Mouse (Mus musculus): ENCODE data around the gene Ckap5. TPM values are rescaled to one million over a fixed set of nuclear protein-coding genes. Genes with fewer than 3 reads are reported as not detected.
"Not testable (repeated sequence)": the region's sequence is repeated elsewhere in the genome, so short reads cannot be mapped to it uniquely, and the experiment has no call there.

The Ckap5 gene
- 125 and 144 TPM in 2 replicates for polyA plus RNA-seq (2016; fragmentation: Nextera tagmentation; extraction: Ambion mirVana)

GRCm38 (mm10) chr2:91526294-91527146 lies at the start of gene Ckap5:
Gene Ckap5, plus strand, starts transcription at chr2:91526762.
- peaks cover 13% of the 10 kb centered on the region; the same call in 1 of the 2 replicates for H3K4me1 ChIP-seq (replicated peaks)
- H3K27ac ChIP-seq, result peak within 1 kb of the TSS; percentile 99
- WGBS, result 2% methylated on average over 64 of the region's 64 CpGs
- H3K27me3 ChIP-seq (ENCODE audit: insufficient read depth, poor library complexity, severe bottlenecking), result no peaks in the 10 kb centered on the region
- peaks cover 13% of the 10 kb centered on the region; the same call in 1 of the 2 replicates for H3K9me3 ChIP-seq
- peaks cover 38% of the 10 kb centered on the region for H3K36me3 ChIP-seq
- H3K4me3 ChIP-seq, result peak within 1 kb of the TSS; percentile 99
- DNase-seq (ENCODE audit: low spot score), result peak; percentile 97

DNA sequence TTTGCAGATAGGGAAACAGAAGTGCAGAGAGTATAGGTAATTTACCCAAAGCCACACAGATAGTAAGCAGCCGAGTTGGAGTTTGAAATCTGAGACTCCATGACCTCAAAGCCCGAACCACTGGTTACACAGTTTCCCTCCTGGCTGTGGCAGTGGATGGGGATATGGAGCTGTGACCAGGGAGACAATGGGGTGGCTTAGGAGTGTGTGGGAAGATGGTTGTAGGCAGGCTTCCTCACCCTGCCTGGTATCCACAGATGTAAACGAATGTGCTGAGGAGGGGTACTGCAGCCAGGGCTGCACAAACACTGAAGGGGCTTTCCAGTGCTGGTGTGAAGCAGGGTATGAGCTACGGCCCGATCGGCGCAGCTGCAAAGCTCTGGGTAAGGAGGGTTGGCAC lies 49.7 kb upstream of the Ckap5 start:
- Histone ChIP-seq H3K9me3 (no peaks in the 10 kb centered on the region), H3K27me3 (ENCODE audit: insufficient read depth, poor library complexity, severe bottlenecking) (no peaks in the 10 kb centered on the region), H3K4me3 (no peak overlapping the region), H3K4me1 (replicated peaks) (peaks cover 20% of the 10 kb centered on the region), H3K36me3 (peaks cover 95% of the 10 kb centered on the region), H3K27ac (peak overlapping the region; percentile 30; the same call in 1 of the 2 replicates)
- no peak for DNase-seq (ENCODE audit: low spot score)
- 88% methylated on average over 7 of the region's 7 CpGs for WGBS

DNA sequence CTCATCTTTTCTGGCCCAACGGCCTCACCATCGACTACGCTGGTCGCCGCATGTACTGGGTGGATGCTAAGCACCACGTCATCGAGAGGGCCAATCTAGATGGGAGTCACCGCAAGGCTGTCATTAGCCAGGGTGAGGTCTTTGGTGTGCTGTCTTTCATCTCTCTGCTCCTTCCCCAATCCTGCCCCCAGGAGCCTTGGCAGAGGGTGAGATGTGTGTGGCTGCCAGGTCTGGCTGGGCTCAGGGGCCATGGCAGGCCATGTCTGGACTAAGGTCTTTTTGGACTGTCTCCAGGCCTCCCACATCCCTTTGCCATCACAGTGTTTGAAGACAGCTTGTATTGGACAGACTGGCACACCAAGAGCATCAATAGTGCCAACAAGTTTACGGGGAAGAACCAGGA lies 46.2 kb upstream of the Ckap5 start:
- Histone ChIP-seq H3K4me3 (no peak overlapping the region), H3K4me1 (replicated peaks) (no peaks in the 10 kb centered on the region; the same call in 1 of the 2 replicates), H3K9me3 (no peaks in the 10 kb centered on the region), H3K27me3 (ENCODE audit: insufficient read depth, poor library complexity, severe bottlenecking) (no peaks in the 10 kb centered on the region), H3K36me3 (peaks cover 91% of the 10 kb centered on the region), H3K27ac (no peak overlapping the region)
- WGBS, result 94% methylated on average over 9 of the region's 9 CpGs
- no peak for DNase-seq (ENCODE audit: low spot score)

- DNase-seq (ENCODE audit: low spot score), result peak; percentile 29
- H3K36me3 ChIP-seq, result peaks cover 91% of the 10 kb centered on the region
Observed at GRCm38 (mm10) chr2:91480805-91481514, 45.6 kb upstream of the Ckap5 start.

GRCm38 (mm10) chr2:91484698-91485097 lies 41.9 kb upstream of the Ckap5 start:
- Histone ChIP-seq H3K4me1 (replicated peaks) (no peaks in the 10 kb centered on the region), H3K27me3 (ENCODE audit: insufficient read depth, poor library complexity, severe bottlenecking) (no peaks in the 10 kb centered on the region), H3K4me3 (no peak overlapping the region), H3K9me3 (no peaks in the 10 kb centered on the region), H3K27ac (no peak overlapping the region), H3K36me3 (peaks cover 88% of the 10 kb centered on the region)
- no peak for DNase-seq (ENCODE audit: low spot score)
- WGBS, result 76% methylated on average over 4 of the region's 4 CpGs

More at GRCm38 (mm10) chr2:91480805-91481514, 45.6 kb upstream of the Ckap5 start:
- Histone ChIP-seq H3K4me1 (replicated peaks) (no peaks in the 10 kb centered on the region; the same call in 1 of the 2 replicates), H3K27me3 (ENCODE audit: insufficient read depth, poor library complexity, severe bottlenecking) (no peaks in the 10 kb centered on the region), H3K9me3 (no peaks in the 10 kb centered on the region), H3K27ac (no peak overlapping the region), H3K4me3 (no peak overlapping the region)
- WGBS, result 72% methylated on average over 6 of the region's 6 CpGs

- DNase-seq (ENCODE audit: low spot score), result no peak
- H3K36me3 ChIP-seq, result peaks cover 88% of the 10 kb centered on the region
- WGBS, result 90% methylated on average over 6 of the region's 6 CpGs
Observed at GRCm38 (mm10) chr2:91485256-91485655, 41.3 kb upstream of the Ckap5 start.

DNA sequence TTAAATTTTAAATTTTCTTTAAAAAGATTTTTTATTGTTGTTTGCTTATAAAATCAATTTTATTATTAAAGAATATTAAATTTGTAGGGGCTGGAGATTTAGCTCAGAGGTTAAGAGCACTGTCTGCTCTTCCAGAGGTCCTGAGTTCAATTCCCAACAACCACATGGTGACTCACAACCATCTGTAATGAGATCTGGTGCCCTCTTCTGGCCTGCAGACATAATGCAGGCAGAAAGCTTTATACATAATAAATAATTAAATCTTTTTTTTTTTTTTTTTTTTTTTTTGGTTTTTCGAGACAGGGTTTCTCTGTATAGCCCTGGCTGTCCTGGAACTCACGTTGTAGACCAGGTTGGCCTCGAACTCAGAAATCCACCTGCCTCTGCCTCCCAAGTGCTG lies 39.3 kb upstream of the Ckap5 start:
- H3K9me3 ChIP-seq; H3K4me3 ChIP-seq; H3K4me1 ChIP-seq (replicated peaks); DNase-seq (ENCODE audit: low spot score); H3K27ac ChIP-seq; H3K27me3 ChIP-seq (ENCODE audit: insufficient read depth, poor library complexity, severe bottlenecking): not testable (repeated sequence)
- H3K36me3 ChIP-seq, result peaks cover 91% of the 10 kb centered on the region
- WGBS, result 69% methylated on average over 3 of the region's 3 CpGs

More at GRCm38 (mm10) chr2:91485256-91485655, 41.3 kb upstream of the Ckap5 start:
- Histone ChIP-seq H3K9me3 (no peaks in the 10 kb centered on the region), H3K4me1 (replicated peaks) (no peaks in the 10 kb centered on the region), H3K4me3 (no peak overlapping the region), H3K27ac (no peak overlapping the region), H3K27me3 (ENCODE audit: insufficient read depth, poor library complexity, severe bottlenecking) (no peaks in the 10 kb centered on the region)

DNA sequence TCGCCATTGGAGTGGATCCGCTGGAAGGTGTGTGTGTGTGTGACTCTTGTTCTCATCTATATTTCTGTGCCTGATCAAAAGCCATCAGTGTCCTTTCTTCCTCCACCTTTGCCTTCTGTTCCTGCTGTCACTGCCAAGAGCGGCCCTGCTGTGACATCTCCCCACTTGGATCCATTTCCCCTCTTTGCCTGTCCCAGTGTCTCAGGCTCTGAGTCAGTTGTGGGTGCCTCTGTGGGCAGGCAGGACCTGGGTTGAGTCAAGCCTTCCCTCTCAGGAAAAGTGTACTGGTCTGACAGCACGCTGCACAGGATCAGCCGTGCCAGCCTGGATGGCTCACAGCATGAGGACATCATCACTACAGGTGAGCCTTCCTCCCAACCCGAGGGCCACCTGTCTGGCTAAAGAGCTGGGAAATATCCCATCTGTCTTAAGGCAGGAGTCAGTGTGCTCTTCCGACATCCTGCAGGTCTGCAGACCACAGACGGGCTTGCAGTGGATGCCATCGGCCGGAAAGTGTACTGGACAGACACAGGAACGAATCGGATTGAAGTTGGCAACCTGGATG lies 34.4 kb upstream of the Ckap5 start:
- no peak overlapping the region for H3K27ac ChIP-seq
- no peaks in the 10 kb centered on the region for H3K9me3 ChIP-seq
- no peak overlapping the region for H3K4me3 ChIP-seq
- peaks cover 94% of the 10 kb centered on the region for H3K36me3 ChIP-seq
- no peak for DNase-seq (ENCODE audit: low spot score)
- H3K4me1 ChIP-seq (replicated peaks), result no peaks in the 10 kb centered on the region
- 96% methylated on average over 12 of the region's 12 CpGs for WGBS
- H3K27me3 ChIP-seq (ENCODE audit: insufficient read depth, poor library complexity, severe bottlenecking), result no peaks in the 10 kb centered on the region

DNA sequence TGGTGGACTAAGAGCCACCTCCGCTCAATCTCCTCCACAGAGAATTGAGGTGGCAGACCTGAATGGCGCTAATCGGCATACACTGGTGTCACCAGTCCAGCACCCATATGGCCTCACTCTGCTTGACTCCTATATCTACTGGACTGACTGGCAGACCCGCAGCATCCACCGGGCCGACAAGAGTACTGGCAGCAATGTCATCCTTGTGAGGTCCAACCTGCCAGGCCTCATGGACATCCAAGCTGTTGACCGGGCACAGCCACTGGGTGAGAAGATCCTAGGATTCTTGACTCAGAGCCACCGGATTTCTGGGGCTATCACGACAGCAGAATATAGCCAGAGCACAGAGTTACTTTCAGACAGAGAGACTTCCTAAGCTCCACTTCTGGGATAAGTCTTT lies 32.6 kb upstream of the Ckap5 start:
- Histone ChIP-seq H3K27ac (no peak overlapping the region), H3K4me1 (replicated peaks) (no peaks in the 10 kb centered on the region), H3K4me3 (no peak overlapping the region), H3K27me3 (ENCODE audit: insufficient read depth, poor library complexity, severe bottlenecking) (no peaks in the 10 kb centered on the region), H3K9me3 (no peaks in the 10 kb centered on the region), H3K36me3 (peaks cover 97% of the 10 kb centered on the region)
- no peak for DNase-seq (ENCODE audit: low spot score)
- 96% methylated on average over 9 of the region's 9 CpGs for WGBS

DNA sequence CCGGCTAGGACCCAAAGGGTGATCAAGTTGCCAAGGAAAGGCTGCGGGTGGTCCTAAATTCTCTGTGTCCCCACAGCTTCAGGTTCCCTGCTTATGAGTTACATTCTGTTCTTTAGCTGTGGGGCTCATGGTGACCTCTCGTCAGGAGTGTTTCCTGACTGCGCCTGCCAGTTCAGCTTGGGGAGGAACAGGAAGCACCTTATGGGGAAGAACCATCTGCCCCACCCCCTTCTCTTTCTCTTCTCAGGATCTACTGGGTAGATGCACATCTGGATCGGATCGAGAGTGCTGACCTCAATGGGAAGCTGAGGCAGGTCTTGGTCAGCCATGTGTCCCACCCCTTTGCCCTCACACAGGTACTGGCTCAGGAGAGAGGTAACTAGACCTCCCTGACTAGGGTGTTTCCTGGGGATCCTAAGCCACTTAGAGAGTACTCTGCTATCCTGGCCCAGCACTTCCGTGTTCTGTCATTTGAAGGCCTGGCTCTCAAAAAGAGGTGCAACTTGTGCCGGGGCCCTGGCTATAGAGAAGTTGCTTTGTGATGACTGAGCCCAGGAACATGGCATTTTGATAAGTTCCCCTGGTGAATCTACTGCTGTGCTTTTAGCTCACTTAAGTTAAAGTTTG lies 28.4 kb upstream of the Ckap5 start:
- H3K4me3 ChIP-seq, result no peak overlapping the region
- H3K27me3 ChIP-seq (ENCODE audit: insufficient read depth, poor library complexity, severe bottlenecking), result no peaks in the 10 kb centered on the region
- no peak for DNase-seq (ENCODE audit: low spot score)
- no peaks in the 10 kb centered on the region for H3K9me3 ChIP-seq
- no peak overlapping the region for H3K27ac ChIP-seq
- peaks cover 94% of the 10 kb centered on the region for H3K36me3 ChIP-seq
- WGBS, result 85% methylated on average over 8 of the region's 8 CpGs
- no peaks in the 10 kb centered on the region for H3K4me1 ChIP-seq (replicated peaks)

DNA sequence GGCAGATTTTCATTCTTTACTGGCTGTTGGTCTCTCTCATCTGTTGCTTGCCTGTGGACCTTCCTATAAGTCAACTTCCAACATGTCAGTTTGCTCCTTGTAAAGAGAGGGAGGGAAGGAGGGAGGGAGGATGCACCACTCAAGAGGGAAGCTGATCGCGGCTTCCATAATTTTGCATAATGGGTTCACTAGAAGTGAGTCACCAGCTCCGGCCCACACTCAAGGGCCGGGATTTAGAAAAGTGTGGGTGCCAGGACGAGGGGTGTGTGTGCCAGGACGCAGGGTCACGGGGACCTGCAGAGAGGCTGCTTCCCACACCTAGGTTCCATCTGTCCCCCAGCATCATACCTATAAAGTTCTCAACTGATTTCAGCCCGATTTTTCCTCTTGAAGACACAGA lies 18.5 kb upstream of the Ckap5 start:
- H3K36me3 ChIP-seq, result peaks cover 93% of the 10 kb centered on the region
- no peak overlapping the region for H3K27ac ChIP-seq
- no peaks in the 10 kb centered on the region for H3K9me3 ChIP-seq
- WGBS, result 89% methylated on average over 8 of the region's 8 CpGs
- no peak for DNase-seq (ENCODE audit: low spot score)
- no peak overlapping the region for H3K4me3 ChIP-seq
- H3K4me1 ChIP-seq (replicated peaks), result no peaks in the 10 kb centered on the region
- H3K27me3 ChIP-seq (ENCODE audit: insufficient read depth, poor library complexity, severe bottlenecking), result no peaks in the 10 kb centered on the region

- Histone ChIP-seq H3K4me3 (no peak overlapping the region), H3K27ac (peak overlapping the region; percentile 35; the same call in 1 of the 2 replicates), H3K27me3 (ENCODE audit: insufficient read depth, poor library complexity, severe bottlenecking) (no peaks in the 10 kb centered on the region), H3K4me1 (replicated peaks) (peaks cover 8% of the 10 kb centered on the region), H3K9me3 (no peaks in the 10 kb centered on the region), H3K36me3 (peaks cover 21% of the 10 kb centered on the region)
- peak; percentile 17 for DNase-seq (ENCODE audit: low spot score)
- 8% methylated on average over 2 of the region's 2 CpGs for WGBS
Observed at GRCm38 (mm10) chr2:91517186-91517585, 9.4 kb upstream of the Ckap5 start.
